Mouse (Mus musculus): ENCODE measurements around the gene Fkbp15. TPM values are rescaled to one million over a fixed set of nuclear protein-coding genes. Genes with fewer than 3 reads are reported as not detected.

Fkbp15 gene
- polyA plus RNA-seq, 1 experiment from 2014 or later, result 24.1 TPM

- H3K4me1 ChIP-seq (ENCODE audit: control insufficient read depth, insufficient read depth, low read length), result no peaks in the 10 kb centered on the region
- ATAC-seq (ENCODE audit: low read depth), result no peak
- no peak overlapping the region for H3K27ac ChIP-seq (ENCODE audit: low read depth, low read length)
- peaks cover 21% of the 10 kb centered on the region for H3K36me3 ChIP-seq (ENCODE audit: control insufficient read depth, insufficient read depth, low read length)
- H3K4me2 ChIP-seq (ENCODE audit: low read depth, low read length), result no peak overlapping the region
- no peak overlapping the region for H3K9ac ChIP-seq (replicated peaks; ENCODE audit: low read depth, low read length)
- 96% methylated on average over 1 of the region's 1 CpGs for WGBS
- H3K4me3 ChIP-seq (ENCODE audit: low read depth, low read length), result no peak overlapping the region
- no peaks in the 10 kb centered on the region for H3K27me3 ChIP-seq (ENCODE audit: control insufficient read depth, insufficient read depth, low read length)
- no peaks in the 10 kb centered on the region for H3K9me3 ChIP-seq (ENCODE audit: control insufficient read depth, low read length)
Observed at GRCm38 (mm10) chr4:62344000-62344399, 16.3 kb downstream of the Fkbp15 start.

GRCm38 (mm10) chr4:62338536-62338935, 21.8 kb downstream of the Fkbp15 start:
- no peak for ATAC-seq (ENCODE audit: low read depth)
- WGBS, result 94% methylated on average over 5 of the region's 5 CpGs
- H3K36me3 ChIP-seq (ENCODE audit: control insufficient read depth, insufficient read depth, low read length), result peaks cover 34% of the 10 kb centered on the region

GRCm38 (mm10) chr4:62331977-62332376, 28.4 kb downstream of the Fkbp15 start:
- Histone ChIP-seq H3K9me3 (ENCODE audit: control insufficient read depth, low read length) (no peaks in the 10 kb centered on the region), H3K9ac (replicated peaks; ENCODE audit: low read depth, low read length) (no peak overlapping the region), H3K27ac (ENCODE audit: low read depth, low read length) (no peak overlapping the region), H3K4me2 (ENCODE audit: low read depth, low read length) (no peak overlapping the region), H3K36me3 (ENCODE audit: control insufficient read depth, insufficient read depth, low read length) (peaks cover 26% of the 10 kb centered on the region), H3K27me3 (ENCODE audit: control insufficient read depth, insufficient read depth, low read length) (no peaks in the 10 kb centered on the region), H3K4me1 (ENCODE audit: control insufficient read depth, insufficient read depth, low read length) (no peaks in the 10 kb centered on the region), H3K4me3 (ENCODE audit: low read depth, low read length) (no peak overlapping the region)
- no peak for ATAC-seq (ENCODE audit: low read depth)
- WGBS, result 80% methylated on average over 5 of the region's 5 CpGs

More at GRCm38 (mm10) chr4:62338536-62338935, 21.8 kb downstream of the Fkbp15 start:
- Histone ChIP-seq H3K4me1 (ENCODE audit: control insufficient read depth, insufficient read depth, low read length) (no peaks in the 10 kb centered on the region), H3K4me2 (ENCODE audit: low read depth, low read length) (no peak overlapping the region), H3K9ac (replicated peaks; ENCODE audit: low read depth, low read length) (no peak overlapping the region), H3K9me3 (ENCODE audit: control insufficient read depth, low read length) (no peaks in the 10 kb centered on the region), H3K27me3 (ENCODE audit: control insufficient read depth, insufficient read depth, low read length) (no peaks in the 10 kb centered on the region), H3K27ac (ENCODE audit: low read depth, low read length) (no peak overlapping the region), H3K4me3 (ENCODE audit: low read depth, low read length) (no peak overlapping the region)

GRCm38 (mm10) chr4:62328941-62329660, 31.2 kb downstream of the Fkbp15 start:
- Histone ChIP-seq H3K36me3 (ENCODE audit: control insufficient read depth, insufficient read depth, low read length) (peaks cover 23% of the 10 kb centered on the region; the same call in 1 of the 2 replicates), H3K4me3 (ENCODE audit: low read depth, low read length) (no peak overlapping the region), H3K27me3 (ENCODE audit: control insufficient read depth, insufficient read depth, low read length) (no peaks in the 10 kb centered on the region), H3K4me1 (ENCODE audit: control insufficient read depth, insufficient read depth, low read length) (no peaks in the 10 kb centered on the region), H3K9ac (replicated peaks; ENCODE audit: low read depth, low read length) (no peak overlapping the region), H3K4me2 (ENCODE audit: low read depth, low read length) (no peak overlapping the region), H3K9me3 (ENCODE audit: control insufficient read depth, low read length) (no peaks in the 10 kb centered on the region), H3K27ac (ENCODE audit: low read depth, low read length) (no peak overlapping the region)
- WGBS, result 90% methylated on average over 6 of the region's 6 CpGs
- ATAC-seq (ENCODE audit: low read depth), result no peak

GRCm38 (mm10) chr4:62326111-62326510, 34.2 kb downstream of the Fkbp15 start:
- Histone ChIP-seq H3K27me3 (ENCODE audit: control insufficient read depth, insufficient read depth, low read length) (no peaks in the 10 kb centered on the region), H3K9me3 (ENCODE audit: control insufficient read depth, low read length) (no peaks in the 10 kb centered on the region), H3K4me2 (ENCODE audit: low read depth, low read length) (no peak overlapping the region), H3K27ac (ENCODE audit: low read depth, low read length) (no peak overlapping the region), H3K4me3 (ENCODE audit: low read depth, low read length) (no peak overlapping the region), H3K36me3 (ENCODE audit: control insufficient read depth, insufficient read depth, low read length) (peaks cover 39% of the 10 kb centered on the region), H3K9ac (replicated peaks; ENCODE audit: low read depth, low read length) (no peak overlapping the region), H3K4me1 (ENCODE audit: control insufficient read depth, insufficient read depth, low read length) (no peaks in the 10 kb centered on the region)
- ATAC-seq (ENCODE audit: low read depth), result no peak

GRCm38 (mm10) chr4:62322684-62323083, 37.7 kb downstream of the Fkbp15 start:
- Histone ChIP-seq H3K9me3 (ENCODE audit: control insufficient read depth, low read length) (no peaks in the 10 kb centered on the region), H3K4me3 (ENCODE audit: low read depth, low read length) (no peak overlapping the region), H3K4me1 (ENCODE audit: control insufficient read depth, insufficient read depth, low read length) (no peaks in the 10 kb centered on the region), H3K27ac (ENCODE audit: low read depth, low read length) (no peak overlapping the region), H3K9ac (replicated peaks; ENCODE audit: low read depth, low read length) (no peak overlapping the region), H3K36me3 (ENCODE audit: control insufficient read depth, insufficient read depth, low read length) (peaks cover 43% of the 10 kb centered on the region), H3K27me3 (ENCODE audit: control insufficient read depth, insufficient read depth, low read length) (no peaks in the 10 kb centered on the region), H3K4me2 (ENCODE audit: low read depth, low read length) (no peak overlapping the region)
- no peak for ATAC-seq (ENCODE audit: low read depth)
- 91% methylated on average over 3 of the region's 3 CpGs for WGBS

DNA sequence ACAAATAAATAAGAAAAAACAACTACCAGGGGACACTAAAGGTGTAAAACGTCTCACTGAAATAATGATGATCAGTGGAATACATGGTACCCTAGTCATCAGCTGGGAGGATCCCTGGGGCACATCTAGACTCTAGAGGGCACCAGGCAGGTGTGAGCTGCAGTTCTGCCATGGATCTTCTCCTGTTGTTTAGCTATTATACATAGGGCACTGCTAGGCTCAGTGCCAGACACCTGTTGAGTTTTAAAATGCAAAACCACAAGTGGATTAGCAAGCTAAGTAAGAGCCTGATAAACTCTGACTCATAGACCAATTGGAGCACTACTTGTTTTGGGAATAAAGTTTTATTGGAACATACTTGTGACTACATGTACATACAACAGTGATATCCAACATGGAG, 42.1 kb downstream of the Fkbp15 start:
- 79% methylated on average over 1 of the region's 1 CpGs for WGBS

GRCm38 (mm10) chr4:62316456-62316855, 43.9 kb downstream of the Fkbp15 start:
- ATAC-seq (ENCODE audit: low read depth), result no peak
- Histone ChIP-seq H3K27me3 (ENCODE audit: control insufficient read depth, insufficient read depth, low read length) (no peaks in the 10 kb centered on the region), H3K36me3 (ENCODE audit: control insufficient read depth, insufficient read depth, low read length) (peaks cover 23% of the 10 kb centered on the region), H3K4me2 (ENCODE audit: low read depth, low read length) (no peak overlapping the region), H3K27ac (ENCODE audit: low read depth, low read length) (no peak overlapping the region), H3K9ac (replicated peaks; ENCODE audit: low read depth, low read length) (no peak overlapping the region), H3K9me3 (ENCODE audit: control insufficient read depth, low read length) (no peaks in the 10 kb centered on the region), H3K4me1 (ENCODE audit: control insufficient read depth, insufficient read depth, low read length) (no peaks in the 10 kb centered on the region), H3K4me3 (ENCODE audit: low read depth, low read length) (no peak overlapping the region)
- 83% methylated on average over 2 of the region's 2 CpGs for WGBS

More for the DNA sequence above, 42.1 kb downstream of the Fkbp15 start:
- Histone ChIP-seq H3K9me3 (ENCODE audit: control insufficient read depth, low read length) (no peaks in the 10 kb centered on the region), H3K27me3 (ENCODE audit: control insufficient read depth, insufficient read depth, low read length) (no peaks in the 10 kb centered on the region), H3K27ac (ENCODE audit: low read depth, low read length) (no peak overlapping the region), H3K4me2 (ENCODE audit: low read depth, low read length) (no peak overlapping the region), H3K4me3 (ENCODE audit: low read depth, low read length) (no peak overlapping the region), H3K36me3 (ENCODE audit: control insufficient read depth, insufficient read depth, low read length) (peaks cover 39% of the 10 kb centered on the region), H3K9ac (replicated peaks; ENCODE audit: low read depth, low read length) (no peak overlapping the region), H3K4me1 (ENCODE audit: control insufficient read depth, insufficient read depth, low read length) (no peaks in the 10 kb centered on the region)
- no peak for ATAC-seq (ENCODE audit: low read depth)

DNA sequence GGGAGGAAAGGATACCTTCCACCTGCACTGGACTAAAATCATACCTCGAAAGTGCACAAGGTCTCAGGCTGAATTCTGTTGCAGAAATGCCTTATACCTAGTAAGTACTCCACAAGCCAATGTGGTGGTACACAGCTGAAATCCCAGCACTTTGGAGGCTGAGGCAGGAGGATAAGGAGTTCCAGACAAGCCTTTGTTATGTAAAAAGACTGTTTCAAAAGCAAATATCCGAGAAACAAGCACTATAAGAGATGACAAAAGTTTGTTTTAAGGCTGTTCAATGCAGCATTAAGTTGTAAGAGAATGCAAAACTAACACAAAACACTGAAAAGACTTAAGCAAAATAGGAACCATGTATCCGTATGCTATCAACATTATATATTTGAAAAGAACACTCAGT, 45.8 kb downstream of the Fkbp15 start:
- no peak for ATAC-seq (ENCODE audit: low read depth)
- H3K4me1 ChIP-seq (ENCODE audit: control insufficient read depth, insufficient read depth, low read length), result no peaks in the 10 kb centered on the region
- no peaks in the 10 kb centered on the region for H3K9me3 ChIP-seq (ENCODE audit: control insufficient read depth, low read length)
- H3K36me3 ChIP-seq (ENCODE audit: control insufficient read depth, insufficient read depth, low read length), result peaks cover 15% of the 10 kb centered on the region
- no peak overlapping the region for H3K4me2 ChIP-seq (ENCODE audit: low read depth, low read length)
- no peaks in the 10 kb centered on the region for H3K27me3 ChIP-seq (ENCODE audit: control insufficient read depth, insufficient read depth, low read length)
- H3K9ac ChIP-seq (replicated peaks; ENCODE audit: low read depth, low read length), result no peak overlapping the region
- H3K4me3 ChIP-seq (ENCODE audit: low read depth, low read length), result no peak overlapping the region
- WGBS, result 84% methylated on average over 3 of the region's 3 CpGs
- no peak overlapping the region for H3K27ac ChIP-seq (ENCODE audit: low read depth, low read length)
